Mouse (Mus musculus) lung, embryonic 16.5 days (tissue): ENCODE data around the gene Plekha7. TPM values are rescaled to one million over a fixed set of nuclear protein-coding genes. Genes with fewer than 3 reads are reported as not detected.

Source experiments
- ATAC-seq: fragments of 200-750 bp; cut with Nextera tagmentation; 2 replicates; pipeline ENCODE4 v1.8.0; 2017; ENCODE audit warnings: low read depth, mild to moderate bottlenecking, moderate library complexity
- H3K27ac ChIP-seq: fragments of 300-500 bp; sonication (generic); 2 replicates; pipeline ENCODE4 v1.5.1; 2014; ENCODE audit warnings: mild to moderate bottlenecking, control low read depth, low read length
- H3K27me3 ChIP-seq: fragments of 300-500 bp; sonication (generic); 2 replicates; pipeline ENCODE4 v1.6.1; 2014; ENCODE audit warnings: low read depth, low read length, mixed read lengths; ENCODE audit not compliant: control insufficient read depth, insufficient read depth
- H3K36me3 ChIP-seq: fragments of 300-500 bp; sonication (generic); 2 replicates; pipeline ENCODE4 v1.6.1; 2014; ENCODE audit warnings: low read length; ENCODE audit not compliant: control insufficient read depth, insufficient read depth
- H3K4me1 ChIP-seq: fragments of 300-500 bp; sonication (generic); replicated peaks from 2 replicates; pipeline ENCODE4 v1.6.1; 2014; ENCODE audit warnings: low read length, mixed read lengths; ENCODE audit not compliant: control insufficient read depth, insufficient read depth
- H3K4me2 ChIP-seq: fragments of 300-500 bp; sonication (generic); 2 replicates; pipeline ENCODE4 v1.6.1; 2014; ENCODE audit warnings: low read depth, low read length, control low read depth
- H3K4me3 ChIP-seq: fragments of 300-500 bp; sonication (generic); 2 replicates; pipeline ENCODE4 v1.5.1; 2014; ENCODE audit warnings: mild to moderate bottlenecking, low read length, control low read depth
- H3K9ac ChIP-seq: fragments of 300-500 bp; sonication (generic); 2 replicates; pipeline ENCODE4 v1.6.1; 2014; ENCODE audit warnings: low read length, control low read depth
- H3K9me3 ChIP-seq: fragments of 300-500 bp; sonication (generic); 2 replicates; pipeline ENCODE4 v1.6.1; 2016; ENCODE audit warnings: low read length; ENCODE audit not compliant: control insufficient read depth
- WGBS: fragments of 180-500 bp; shearing (Covaris S2); extraction: QIAGEN DNeasy Blood & Tissue Kit; methylation state at CpG from one replicate; pipeline ENCODE4 v1.1.7; 2014; 5-methylcytosine and 5-hydroxymethylcytosine counted together
- polyA plus RNA-seq: library from polyadenylated mRNA; unstranded; fragments of >200 nt; fragmentation: Nextera tagmentation; extraction: Ambion mirVana; gene quantifications from 2 replicates; pipeline ENCODE4 v1.2.1, GENCODE M21; 2015

Plekha7 gene
- polyA plus RNA-seq, 1 experiment from 2014 or later: 10.9 TPM

DNA sequence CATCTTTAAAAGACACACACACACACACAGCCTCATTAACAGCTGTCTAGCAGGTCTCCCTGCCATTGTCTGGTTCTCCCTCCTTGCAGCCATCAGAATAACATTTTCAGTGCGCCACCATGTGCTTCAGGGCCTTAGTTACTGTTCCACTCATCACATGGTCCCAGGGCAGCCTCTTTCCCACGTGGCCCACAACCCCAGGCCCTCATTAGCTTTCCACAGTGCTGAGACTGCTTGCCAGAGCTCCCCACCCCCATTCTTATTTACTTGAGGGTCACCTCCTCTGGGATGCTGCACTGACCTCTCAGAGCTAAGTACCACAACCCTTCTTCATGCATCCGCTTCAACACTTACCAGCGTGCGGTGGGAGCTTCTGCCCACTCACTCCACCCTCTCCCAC, 28.1 kb downstream of the Plekha7 start:
- H3K4me3 ChIP-seq: no peak overlapping the region
- H3K27me3 ChIP-seq: no peaks in the 10 kb centered on the region
- no peak overlapping the region for H3K9ac ChIP-seq
- peaks cover 14% of the 10 kb centered on the region for H3K4me1 ChIP-seq
- H3K36me3 ChIP-seq: no peaks in the 10 kb centered on the region
- 65% methylated on average over 5 of the region's 5 CpGs for WGBS
- no peak overlapping the region for H3K4me2 ChIP-seq
- H3K27ac ChIP-seq: no peak overlapping the region
- ATAC-seq: no peak
- no peaks in the 10 kb centered on the region for H3K9me3 ChIP-seq

DNA sequence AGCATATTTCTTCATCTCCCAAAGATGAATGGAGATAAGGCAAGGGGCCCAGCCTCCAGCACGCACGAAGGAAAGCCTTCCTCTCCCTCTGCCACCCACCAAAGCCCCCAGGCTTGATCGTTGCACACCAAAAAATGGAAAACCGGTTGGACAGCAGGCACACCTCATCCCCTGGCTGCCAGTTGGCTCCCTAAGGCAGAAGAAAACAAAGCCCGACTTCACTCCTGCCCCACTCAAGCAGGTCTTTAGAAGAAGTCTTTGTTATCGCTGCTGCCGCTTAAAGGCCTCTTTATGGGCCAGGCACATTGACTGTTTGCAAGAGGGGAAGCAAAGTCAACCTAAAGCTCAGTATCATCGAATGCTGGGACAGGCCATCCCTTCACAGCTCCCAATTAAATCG, 29.9 kb downstream of the Plekha7 start:
- Histone ChIP-seq H3K9ac (no peak overlapping the region), H3K27ac (peak overlapping the region; percentile 58), H3K27me3 (no peaks in the 10 kb centered on the region), H3K4me2 (no peak overlapping the region), H3K4me3 (no peak overlapping the region), H3K9me3 (no peaks in the 10 kb centered on the region), H3K4me1 (peaks cover 14% of the 10 kb centered on the region), H3K36me3 (no peaks in the 10 kb centered on the region)
- 55% methylated on average over 9 of the region's 9 CpGs for WGBS
- ATAC-seq: peak; percentile 53; the same call in 1 of the 2 replicates

DNA sequence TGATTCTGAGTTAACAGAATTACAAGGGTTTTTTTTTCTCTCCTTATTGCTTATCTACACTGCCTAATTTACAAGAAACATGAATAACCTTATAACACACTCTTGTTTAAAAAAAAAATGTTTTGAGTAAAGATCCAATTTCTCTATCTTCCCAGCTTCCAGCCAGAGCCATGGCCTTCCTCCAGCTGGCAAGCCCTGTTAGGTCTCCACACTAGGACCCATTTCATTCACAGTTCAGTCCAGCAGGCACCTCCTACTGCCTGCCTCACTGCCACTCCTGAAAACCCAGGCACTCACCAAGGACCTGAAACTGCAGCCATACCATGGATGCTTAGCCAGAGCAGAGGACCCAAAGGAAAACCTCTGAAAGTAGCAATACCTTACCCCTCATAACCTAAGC, 31.9 kb downstream of the Plekha7 start:
- Histone ChIP-seq H3K4me3 (no peak overlapping the region), H3K9me3 (no peaks in the 10 kb centered on the region; the same call in 1 of the 2 replicates), H3K9ac (no peak overlapping the region), H3K27me3 (no peaks in the 10 kb centered on the region), H3K27ac (no peak overlapping the region), H3K4me1 (peaks cover 7% of the 10 kb centered on the region; the same call in 1 of the 2 replicates), H3K4me2 (no peak overlapping the region), H3K36me3 (no peaks in the 10 kb centered on the region)
- ATAC-seq: no peak

DNA sequence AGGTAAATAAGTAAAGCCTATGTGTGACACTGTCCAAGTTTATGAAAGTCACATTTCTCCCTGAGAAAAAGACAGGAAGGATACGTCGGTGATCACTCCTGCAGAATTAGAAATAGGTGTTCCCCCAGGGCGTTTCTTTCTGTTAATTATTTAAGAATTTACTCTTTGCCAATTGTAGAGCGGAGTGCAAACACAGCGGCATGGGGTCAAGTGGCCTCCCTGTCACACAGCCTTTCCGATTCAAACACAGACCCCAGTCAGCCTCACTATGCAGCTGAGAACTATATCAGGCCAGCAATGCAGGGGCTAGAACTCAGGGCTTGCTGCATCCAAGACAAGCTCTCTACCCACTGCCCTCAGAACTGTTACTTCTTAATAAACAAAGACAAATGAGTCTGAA, 35.1 kb downstream of the Plekha7 start:
- H3K9ac ChIP-seq: no peak overlapping the region
- no peak overlapping the region for H3K4me2 ChIP-seq
- H3K27ac ChIP-seq: no peak overlapping the region
- 50% methylated on average over 6 of the region's 6 CpGs for whole genome bisulfite sequencing
- no peaks in the 10 kb centered on the region; the same call in 1 of the 2 replicates for H3K9me3 ChIP-seq
- no peak overlapping the region for H3K4me3 ChIP-seq
- H3K27me3 ChIP-seq: no peaks in the 10 kb centered on the region
- ATAC-seq: peak; percentile 35
- peaks cover 7% of the 10 kb centered on the region; the same call in 1 of the 2 replicates for H3K4me1 ChIP-seq
- no peaks in the 10 kb centered on the region for H3K36me3 ChIP-seq

DNA sequence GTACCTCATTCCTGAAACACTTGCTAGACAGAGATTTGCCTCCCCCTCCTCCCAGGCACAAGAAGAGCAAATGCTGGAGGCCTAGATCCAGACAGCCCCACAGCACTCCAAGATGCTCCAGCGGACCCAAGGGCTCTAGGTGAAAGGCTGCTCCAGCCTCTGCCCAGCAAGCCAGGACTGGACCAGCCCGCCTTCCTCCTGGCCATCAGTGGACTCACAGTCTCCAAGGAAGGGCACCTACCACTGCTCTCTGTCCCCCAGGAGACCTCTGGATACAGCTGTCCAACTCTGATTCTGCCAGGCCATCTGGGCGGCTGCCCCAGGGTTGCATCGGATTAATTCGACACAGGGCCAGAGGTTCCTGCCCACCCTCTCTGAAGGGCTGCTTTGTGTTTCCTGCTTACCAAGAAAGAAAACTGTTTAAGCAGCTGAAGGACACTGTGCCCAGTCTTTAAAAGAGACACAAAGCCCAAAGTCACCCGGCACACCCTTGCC, 38.6 kb downstream of the Plekha7 start:
- Histone ChIP-seq H3K27me3 (no peaks in the 10 kb centered on the region), H3K9ac (no peak overlapping the region), H3K4me3 (no peak overlapping the region), H3K9me3 (no peaks in the 10 kb centered on the region; the same call in 1 of the 2 replicates), H3K4me1 (peaks cover 3% of the 10 kb centered on the region; the same call in 1 of the 2 replicates), H3K36me3 (no peaks in the 10 kb centered on the region), H3K27ac (no peak overlapping the region), H3K4me2 (no peak overlapping the region)
- no peak for ATAC-seq
- 73% methylated on average over 6 of the region's 6 CpGs for WGBS

DNA sequence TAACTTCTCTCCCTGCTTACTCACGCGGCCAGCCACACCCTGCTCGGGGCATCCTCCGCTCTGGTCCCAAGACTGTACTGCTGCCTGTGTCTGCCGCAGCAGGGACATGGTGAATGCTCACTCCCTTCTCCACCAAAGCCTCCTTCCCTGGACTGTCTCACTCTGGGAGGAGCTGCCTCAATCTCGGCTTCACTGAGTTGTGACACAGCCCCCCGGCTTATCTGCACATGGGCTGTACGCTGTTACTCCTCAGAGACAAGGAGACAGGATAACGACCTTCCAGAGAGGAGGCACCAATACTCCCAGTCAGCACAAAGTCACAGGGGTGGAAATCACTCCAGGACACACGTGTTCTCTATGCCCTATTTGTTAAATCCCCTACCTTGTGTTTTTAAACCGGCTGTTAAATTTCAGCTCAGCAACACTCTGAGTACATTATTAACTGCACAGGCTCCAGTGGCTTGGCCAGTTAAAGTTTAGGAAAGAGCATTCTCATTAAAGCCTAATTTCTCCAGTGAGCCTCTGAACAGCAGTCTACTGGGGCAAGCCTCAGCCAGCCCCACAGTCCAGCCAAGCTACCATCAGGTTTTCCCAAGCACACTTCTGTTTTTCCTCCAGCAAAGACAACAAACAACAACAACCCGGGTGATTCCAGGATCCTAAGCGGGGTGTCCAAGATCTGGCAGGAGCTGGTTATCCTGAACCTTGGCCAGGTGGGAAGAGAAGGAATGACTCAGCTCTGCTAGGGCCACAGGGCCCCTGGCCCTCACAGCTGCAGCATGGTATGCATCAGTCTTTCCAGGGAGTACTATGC, 39.9 kb downstream of the Plekha7 start:
- Histone ChIP-seq H3K4me3 (no peak overlapping the region), H3K4me1 (peaks cover 2% of the 10 kb centered on the region; the same call in 1 of the 2 replicates), H3K9ac (no peak overlapping the region), H3K36me3 (no peaks in the 10 kb centered on the region), H3K27me3 (no peaks in the 10 kb centered on the region), H3K4me2 (no peak overlapping the region), H3K27ac (no peak overlapping the region), H3K9me3 (no peaks in the 10 kb centered on the region; the same call in 1 of the 2 replicates)
- ATAC-seq: no peak
- 47% methylated on average over 13 of the region's 13 CpGs for WGBS

DNA sequence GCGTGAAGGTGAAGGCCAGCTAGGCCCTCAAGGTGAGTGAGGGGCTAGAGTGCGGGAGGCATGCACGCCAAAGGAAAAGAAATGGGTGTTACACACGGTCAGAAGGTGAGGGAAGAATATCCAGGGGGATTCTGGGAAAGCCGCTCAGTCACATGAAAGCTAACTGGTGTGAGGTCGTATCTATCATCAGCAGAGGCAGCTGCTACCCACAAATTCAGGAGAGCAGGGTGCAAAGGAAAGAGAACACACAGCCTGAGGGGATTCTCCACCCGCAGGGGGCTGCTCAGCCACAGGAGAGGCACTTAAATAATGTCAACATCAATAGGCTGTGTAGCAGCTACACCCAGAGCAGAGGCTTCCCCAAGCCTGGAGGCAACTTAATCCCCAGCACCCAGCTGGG, 44.9 kb downstream of the Plekha7 start:
- peaks cover 5% of the 10 kb centered on the region for H3K4me1 ChIP-seq
- no peaks in the 10 kb centered on the region for H3K27me3 ChIP-seq
- no peak for ATAC-seq
- no peaks in the 10 kb centered on the region for H3K36me3 ChIP-seq
- H3K4me2 ChIP-seq: no peak overlapping the region
- no peak overlapping the region for H3K4me3 ChIP-seq
- no peak overlapping the region for H3K27ac ChIP-seq
- no peak overlapping the region for H3K9ac ChIP-seq
- WGBS: 53% methylated on average over 7 of the region's 7 CpGs
- no peaks in the 10 kb centered on the region for H3K9me3 ChIP-seq

DNA sequence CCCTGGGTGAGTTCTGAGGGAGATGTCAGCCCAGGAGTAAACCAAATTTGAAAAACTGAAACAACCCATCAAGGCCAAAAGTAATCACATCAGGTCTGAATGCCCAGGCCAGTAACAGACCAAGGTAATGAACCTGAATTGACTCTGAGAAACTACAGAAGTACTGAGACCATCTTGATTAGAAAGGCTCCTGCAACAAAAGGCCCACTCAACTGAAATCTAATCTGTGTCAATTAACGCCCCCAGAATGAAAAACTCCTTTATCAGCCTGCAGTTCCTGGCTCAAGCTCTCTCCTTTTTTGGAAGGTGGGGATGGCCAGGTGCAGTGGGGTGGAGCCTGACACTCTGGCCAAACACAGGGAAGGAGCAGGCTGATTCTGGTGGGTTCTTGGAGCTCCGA, 45.7 kb downstream of the Plekha7 start:
- no peaks in the 10 kb centered on the region for H3K36me3 ChIP-seq
- H3K4me3 ChIP-seq: no peak overlapping the region
- peaks cover 5% of the 10 kb centered on the region for H3K4me1 ChIP-seq
- no peak overlapping the region for H3K9ac ChIP-seq
- no peak overlapping the region for H3K27ac ChIP-seq
- WGBS: 40% methylated on average over 2 of the region's 2 CpGs
- no peaks in the 10 kb centered on the region for H3K27me3 ChIP-seq
- no peak for ATAC-seq
- H3K4me2 ChIP-seq: no peak overlapping the region
- no peaks in the 10 kb centered on the region for H3K9me3 ChIP-seq

DNA sequence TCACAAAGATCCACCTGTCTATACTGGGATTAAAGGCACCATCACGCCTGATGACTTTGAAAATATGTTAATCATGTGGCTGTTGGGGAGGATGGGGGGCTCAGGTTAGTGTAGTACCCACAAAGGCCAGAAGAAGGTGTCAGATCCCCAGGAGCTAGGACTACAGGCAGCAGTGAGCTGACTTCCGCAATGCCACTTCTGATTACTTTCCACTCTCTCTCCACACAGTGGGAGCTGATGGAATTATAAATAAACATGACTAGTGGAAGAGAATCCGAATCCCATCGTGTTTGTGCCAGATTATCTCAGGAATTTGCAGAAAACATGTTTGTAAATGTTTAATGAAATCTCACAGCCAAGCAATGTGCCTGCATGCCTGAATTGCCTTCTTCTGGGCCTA, 46.1 kb downstream of the Plekha7 start:
- WGBS: 26% methylated on average over 4 of the region's 4 CpGs
- ATAC-seq: peak; percentile 63
- no peak overlapping the region for H3K27ac ChIP-seq

More for the DNA sequence above, 46.1 kb downstream of the Plekha7 start:
- Histone ChIP-seq H3K9me3 (no peaks in the 10 kb centered on the region), H3K27me3 (no peaks in the 10 kb centered on the region), H3K36me3 (no peaks in the 10 kb centered on the region), H3K4me2 (no peak overlapping the region), H3K4me3 (no peak overlapping the region), H3K9ac (no peak overlapping the region), H3K4me1 (peaks cover 5% of the 10 kb centered on the region)
